Mouse (Mus musculus): Measurements from ENCODE around the gene Tnfaip8l2.
"Not testable (repeated sequence)": the region's sequence is repeated elsewhere in the genome, so short reads cannot be mapped to it uniquely, and the experiment has no call there.

- not testable (repeated sequence) for TF ChIP-seq CTCF, EP300 (IDR thresholded peaks at IDR 0.05; ENCODE audit: low read depth)
These were observed 34.9 kb downstream of the Tnfaip8l2 start for GRCm38 (mm10) chr3:95107308-95107707.

All from liver, embryonic 14.5 days (tissue).